Mouse (Mus musculus): ENCODE results near the gene Rbm20. TPM values are rescaled to one million over a fixed set of nuclear protein-coding genes. Genes with fewer than 3 reads are reported as not detected.

Gene Rbm20
- total RNA-seq, 2 experiments from 2014 or later, result 2.3 to 3.3 TPM

- no peak for DNase-seq (ENCODE audit: low spot score in 2 of 2)
- no peak for TF ChIP-seq CTCF (conservative IDR thresholded peaks at IDR 0.05)
- H3K27ac ChIP-seq, result no peak overlapping the region
- no peak overlapping the region for H3K4me3 ChIP-seq
Observed at GRCm38 (mm10) chr19:53869427-53870385, 192.6 kb downstream of the Rbm20 start.

- H3K4me3 ChIP-seq, result no peak overlapping the region
- H3K27ac ChIP-seq, result no peak overlapping the region
- TF ChIP-seq CTCF (conservative IDR thresholded peaks at IDR 0.05), result peak; percentile 45
- no peak for DNase-seq (ENCODE audit: low spot score in 2 of 2)
Observed at GRCm38 (mm10) chr19:53870568-53870967, 193.5 kb downstream of the Rbm20 start.

- TF ChIP-seq CTCF (conservative IDR thresholded peaks at IDR 0.05), result no peak
- Histone ChIP-seq H3K4me3 (no peak overlapping the region), H3K27ac (no peak overlapping the region)
- no peak for DNase-seq (ENCODE audit: low spot score in 2 of 2)
Observed at GRCm38 (mm10) chr19:53871502-53871901, 194.4 kb downstream of the Rbm20 start.

- H3K27ac ChIP-seq, result no peak overlapping the region
- no peak for TF ChIP-seq CTCF (conservative IDR thresholded peaks at IDR 0.05)
- no peak for DNase-seq (ENCODE audit: low spot score in 2 of 2)
- H3K4me3 ChIP-seq, result no peak overlapping the region
Observed at GRCm38 (mm10) chr19:53872994-53873713, 196.0 kb downstream of the Rbm20 start.

GRCm38 (mm10) chr19:53875246-53875645 lies 198.1 kb downstream of the Rbm20 start:
- TF ChIP-seq CTCF (conservative IDR thresholded peaks at IDR 0.05), result no peak
- Histone ChIP-seq H3K27ac (peak overlapping the region; percentile 20; the same call in 1 of the 2 replicates), H3K4me3 (no peak overlapping the region)
- DNase-seq (ENCODE audit: low spot score in 2 of 2), result no peak

- no peak for DNase-seq (ENCODE audit: low spot score in 2 of 2)
- no peak overlapping the region for H3K27ac ChIP-seq
- no peak for TF ChIP-seq CTCF (conservative IDR thresholded peaks at IDR 0.05)
- no peak overlapping the region for H3K4me3 ChIP-seq
Observed at GRCm38 (mm10) chr19:53877779-53878178, 200.7 kb downstream of the Rbm20 start.

- no peak overlapping the region for H3K4me3 ChIP-seq
- no peak for DNase-seq (ENCODE audit: low spot score in 2 of 2)
- TF ChIP-seq CTCF (conservative IDR thresholded peaks at IDR 0.05), result no peak
Observed at GRCm38 (mm10) chr19:53880460-53880859, 203.4 kb downstream of the Rbm20 start.

GRCm38 (mm10) chr19:53881786-53882185 lies 204.7 kb downstream of the Rbm20 start:
- no peak for TF ChIP-seq CTCF (conservative IDR thresholded peaks at IDR 0.05)
- DNase-seq (ENCODE audit: low spot score in 2 of 2), result no peak
- no peak overlapping the region for H3K27ac ChIP-seq
- no peak overlapping the region for H3K4me3 ChIP-seq

More at GRCm38 (mm10) chr19:53880460-53880859, 203.4 kb downstream of the Rbm20 start:
- no peak overlapping the region for H3K27ac ChIP-seq

- Histone ChIP-seq H3K4me3 (no peak overlapping the region), H3K27ac (no peak overlapping the region)
- DNase-seq (ENCODE audit: low spot score in 2 of 2), result no peak
- no peak for TF ChIP-seq CTCF (conservative IDR thresholded peaks at IDR 0.05)
Observed at GRCm38 (mm10) chr19:53885450-53885849, 208.3 kb downstream of the Rbm20 start.

GRCm38 (mm10) chr19:53886576-53887370 lies 209.7 kb downstream of the Rbm20 start:
- no peak for DNase-seq (ENCODE audit: low spot score in 2 of 2)
- Histone ChIP-seq H3K4me3 (no peak overlapping the region), H3K27ac (no peak overlapping the region)
- no peak for TF ChIP-seq CTCF (conservative IDR thresholded peaks at IDR 0.05)

GRCm38 (mm10) chr19:53887822-53888221 lies 210.7 kb downstream of the Rbm20 start:
- TF ChIP-seq CTCF (conservative IDR thresholded peaks at IDR 0.05), result no peak
- no peak for DNase-seq (ENCODE audit: low spot score in 2 of 2)
- Histone ChIP-seq H3K4me3 (no peak overlapping the region), H3K27ac (no peak overlapping the region)

GRCm38 (mm10) chr19:53888331-53888730 lies 211.2 kb downstream of the Rbm20 start:
- DNase-seq (ENCODE audit: low spot score in 2 of 2), result no peak
- no peak for TF ChIP-seq CTCF (conservative IDR thresholded peaks at IDR 0.05)
- Histone ChIP-seq H3K4me3 (no peak overlapping the region), H3K27ac (no peak overlapping the region)
